Mouse (Mus musculus) ES-E14 (cell line): ENCODE measurements around the gene Pheta1.

Source experiments
- CHD2 ChIP-seq: IDR thresholded peaks from 2 replicates; pipeline ENCODE4 v1.6.1; 2014; ENCODE audit warnings: mild to moderate bottlenecking, low read depth, low read length, inconsistent platforms
- ZC3H11A ChIP-seq: IDR thresholded peaks from 2 replicates; pipeline ENCODE4 v1.6.1; 2012; ENCODE audit warnings: low read depth, mild to moderate bottlenecking, inconsistent platforms, low read length, borderline replicate concordance
- ZNF384 ChIP-seq: IDR thresholded peaks from 2 replicates; pipeline ENCODE4 v1.6.1; 2012; ENCODE audit warnings: low read depth, low read length, inconsistent platforms

GRCm38 (mm10) chr5:121809667-121810224 is 39.0 kb upstream of the Pheta1 start:
- TF ChIP-seq ZC3H11A (no peak), ZNF384 (no peak), CHD2 (no peak)
